Mouse (Mus musculus): ENCODE results near the gene Rpl27. TPM values are rescaled to one million over a fixed set of nuclear protein-coding genes. Genes with fewer than 3 reads are reported as not detected.
A peak's percentile ranks its signal among the peaks of the same experiment; 100 is the strongest.

Gene Rpl27
- total and polyA plus RNA-seq, 3 experiments = 595 to 2,621 TPM; not detected in 1

GRCm38 (mm10) chr11:101460321-101460720, 18.2 kb downstream of the Rpl27 start:
- H3K9ac ChIP-seq (ENCODE audit: control insufficient read depth, low read depth, low read length, poor library complexity, severe bottlenecking) = no peak overlapping the region
- no peaks in the 10 kb centered on the region for H3K27me3 ChIP-seq (ENCODE audit: control insufficient read depth in 1 of 2, insufficient read depth in 2 of 2, low read length in 2 of 2)
- no peak overlapping the region for H3K27ac ChIP-seq (ENCODE audit: control insufficient read depth, low read depth, low read length)
- H3K4me3 ChIP-seq (ENCODE audit: control insufficient read depth in 1 of 2, insufficient read depth in 1 of 2, low read depth in 2 of 2, low read length in 2 of 2) = no peak overlapping the region
- peaks cover 2 to 21% of the 10 kb centered on the region in 2 experiments for H3K36me3 ChIP-seq (ENCODE audit: control insufficient read depth in 1 of 2, insufficient read depth in 2 of 2, low read length in 2 of 2)
- H3K9me3 ChIP-seq (replicated peaks; ENCODE audit: insufficient read depth, low read length) = no peaks in the 10 kb centered on the region
- H3K79me2 ChIP-seq (ENCODE audit: control insufficient read depth, insufficient read depth, low read length, poor library complexity) = no peaks in the 10 kb centered on the region; the same call in 1 of the 2 replicates
- H3K4me1 ChIP-seq (ENCODE audit: control insufficient read depth in 1 of 2, insufficient read depth in 2 of 2, low read length in 2 of 2) = peaks cover 12 to 25% of the 10 kb centered on the region in 2 experiments
- TF ChIP-seq MYC (IDR thresholded peaks at IDR 0.05; ENCODE audit: low read depth, low read length) (no peak), E2F4 (IDR thresholded peaks at IDR 0.05; ENCODE audit: borderline replicate concordance, low read depth, low read length) (no peak), NELFE (IDR thresholded peaks at IDR 0.05; ENCODE audit: low read depth, low read length) (no peak), ETS1 (IDR thresholded peaks at IDR 0.05; ENCODE audit: low read depth, low read length) (no peak), MAX (IDR thresholded peaks at IDR 0.05; ENCODE audit: low read length) (no peak), POLR2AphosphoS2 (IDR thresholded peaks at IDR 0.05; ENCODE audit: low read length) (no peak), ZC3H11A (IDR thresholded peaks at IDR 0.05; ENCODE audit: low read depth, low read length) (no peak), JUND (IDR thresholded peaks at IDR 0.05; ENCODE audit: low read depth, low read length) (no peak)
- DNase-seq (ENCODE audit: low read depth, low spot score) = no peak

DNA sequence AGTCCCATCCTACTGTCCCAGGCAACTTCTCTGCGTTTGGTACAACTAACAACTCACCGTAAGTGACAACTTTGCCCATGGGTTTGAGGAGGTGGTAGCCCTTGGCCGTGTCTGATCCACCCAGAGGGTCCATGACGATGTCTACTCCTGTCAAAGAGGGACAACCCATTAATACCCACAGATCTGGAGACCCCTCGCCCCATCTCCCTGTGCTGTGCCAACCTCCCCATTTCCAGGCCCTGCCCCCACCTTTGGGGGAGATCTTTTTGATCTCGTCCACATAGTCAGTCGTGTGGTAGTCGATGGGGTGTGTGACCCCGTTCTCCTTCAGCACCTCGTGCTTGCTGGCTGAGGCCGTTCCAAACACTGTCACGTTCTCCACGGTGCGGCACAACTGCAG, 20.0 kb downstream of the Rpl27 start:
- Histone ChIP-seq H3K4me1 (ENCODE audit: control insufficient read depth in 1 of 2, insufficient read depth in 2 of 2, low read length in 2 of 2) (peaks cover 12 to 31% of the 10 kb centered on the region in 2 experiments), H3K4me3 (ENCODE audit: control insufficient read depth in 1 of 2, insufficient read depth in 1 of 2, low read depth in 2 of 2, low read length in 2 of 2) (no peak overlapping the region)

More for the DNA sequence above, 20.0 kb downstream of the Rpl27 start:
- Histone ChIP-seq H3K27ac (ENCODE audit: control insufficient read depth, low read depth, low read length) (peak overlapping the region; percentile 82; the same call in 1 of the 2 replicates), H3K27me3 (ENCODE audit: control insufficient read depth in 1 of 2, insufficient read depth in 2 of 2, low read length in 2 of 2) (no peaks in the 10 kb centered on the region), H3K9me3 (replicated peaks; ENCODE audit: insufficient read depth, low read length) (no peaks in the 10 kb centered on the region), H3K9ac (ENCODE audit: control insufficient read depth, low read depth, low read length, poor library complexity, severe bottlenecking) (no peak overlapping the region), H3K36me3 (ENCODE audit: control insufficient read depth in 1 of 2, insufficient read depth in 2 of 2, low read length in 2 of 2) (peaks cover 0 to 26% of the 10 kb centered on the region in 2 experiments), H3K79me2 (ENCODE audit: control insufficient read depth, insufficient read depth, low read length, poor library complexity) (peaks cover 6% of the 10 kb centered on the region; the same call in 1 of the 2 replicates)
- TF ChIP-seq MXI1 (IDR thresholded peaks at IDR 0.05; ENCODE audit: low read depth, low read length) (no peak), TAL1 (IDR thresholded peaks at IDR 0.05; ENCODE audit: low read length) (no peak), SMC3 (IDR thresholded peaks at IDR 0.05; ENCODE audit: low read depth, low read length) (no peak), E2F4 (IDR thresholded peaks at IDR 0.05; ENCODE audit: borderline replicate concordance, low read depth, low read length) (no peak), ZC3H11A (IDR thresholded peaks at IDR 0.05; ENCODE audit: low read depth, low read length) (no peak), NELFE (IDR thresholded peaks at IDR 0.05; ENCODE audit: low read depth, low read length) (no peak; the same call in 1 of the 2 replicates), MYC (IDR thresholded peaks at IDR 0.05; ENCODE audit: low read depth, low read length) (no peak), UBTF (IDR thresholded peaks at IDR 0.05; ENCODE audit: borderline replicate concordance, insufficient read depth, low read depth, low read length) (no peak), TCF12 (IDR thresholded peaks at IDR 0.05; ENCODE audit: low read depth, low read length) (no peak), TBP (IDR thresholded peaks at IDR 0.05; ENCODE audit: low read depth, low read length) (no peak), ELF1 (IDR thresholded peaks at IDR 0.05; ENCODE audit: low read depth, low read length) (no peak), ETS1 (IDR thresholded peaks at IDR 0.05; ENCODE audit: low read depth, low read length) (no peak), POLR2A (IDR thresholded peaks at IDR 0.05; ENCODE audit: control insufficient read depth in 1 of 2, insufficient read depth in 1 of 2, low read depth in 1 of 2, low read length in 2 of 2, poor library complexity in 1 of 2) (no peak), MAFK (IDR thresholded peaks at IDR 0.05; ENCODE audit: borderline replicate concordance, low read depth, low read length) (no peak)
- DNase-seq (ENCODE audit: low read depth, low spot score) = no peak

All from MEL (cell line).